Mouse (Mus musculus): ENCODE measurements around the gene Tmem131l. TPM values are rescaled to one million over a fixed set of nuclear protein-coding genes. Genes with fewer than 3 reads are reported as not detected.
A peak's percentile ranks its signal among the peaks of the same experiment; 100 is the strongest.
"Not testable (repeated sequence)": the region's sequence is repeated elsewhere in the genome, so short reads cannot be mapped to it uniquely, and the experiment has no call there.

Gene Tmem131l
- total RNA-seq, 2 experiments from 2014 or later, result 34.6 to 40.3 TPM

DNA sequence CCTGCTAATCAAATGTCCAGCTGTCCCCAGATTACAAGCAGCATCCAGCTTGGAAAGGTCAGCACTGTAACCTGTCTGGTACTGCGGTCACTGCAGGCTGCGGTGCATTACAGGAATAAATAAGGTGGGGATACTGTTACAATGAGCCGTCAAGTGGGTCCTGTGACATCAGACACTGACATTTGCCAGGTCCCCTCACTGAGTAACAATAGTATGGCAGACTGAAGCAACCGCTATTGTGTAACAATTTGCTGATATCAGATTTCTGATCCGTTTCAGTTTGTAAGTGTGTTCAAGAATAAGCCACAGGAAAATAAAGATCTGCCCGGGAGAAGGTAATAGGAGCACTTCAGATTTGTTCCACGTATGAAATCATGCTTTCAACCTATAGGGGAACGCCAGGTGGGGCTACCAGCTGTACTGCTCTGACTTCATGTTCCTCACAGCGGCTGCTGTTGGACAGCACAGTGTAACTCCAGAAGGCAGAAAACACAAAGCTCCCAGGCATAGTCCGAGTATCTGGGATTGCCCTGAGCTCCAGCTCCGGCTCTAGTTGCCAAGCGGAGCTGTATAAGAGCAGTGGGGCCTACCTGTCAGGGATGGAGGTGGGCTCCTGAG is 139.1 kb downstream of the Tmem131l start:
- DNase-seq (ENCODE audit: extremely low spot score in 1 of 2, low spot score in 2 of 2), result no peak
- intact Hi-C loops (cut with DNase I), result no loop called here

DNA sequence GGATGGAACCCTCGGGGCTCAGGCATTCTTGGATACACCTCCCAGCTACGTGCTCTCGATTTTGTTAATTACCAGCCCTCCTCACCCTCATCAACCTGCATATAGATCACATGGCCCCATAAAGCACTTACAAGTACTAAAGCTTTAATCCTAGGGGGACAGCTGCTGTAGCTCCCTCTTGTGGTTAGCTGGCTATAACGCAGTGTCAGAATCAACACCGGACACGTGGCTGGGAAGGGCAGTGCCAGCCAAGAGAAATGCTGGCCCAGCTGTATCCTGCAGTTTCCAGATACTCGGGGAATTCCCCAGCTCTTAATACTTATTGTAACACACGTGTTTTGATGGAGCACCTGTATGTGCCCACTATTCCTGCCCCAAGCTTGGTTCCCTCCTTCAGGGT is 140.4 kb downstream of the Tmem131l start:
- intact Hi-C loops (cut with DNase I), result loop anchor here (5.0 to 10.0 kb wide), 2 partner anchors 102 to 615 kb away; no protein-coding TSS in a partner anchor
- DNase-seq (ENCODE audit: extremely low spot score in 1 of 2, low spot score in 2 of 2), result peak in 1 of 2 experiments; percentile 65

DNA sequence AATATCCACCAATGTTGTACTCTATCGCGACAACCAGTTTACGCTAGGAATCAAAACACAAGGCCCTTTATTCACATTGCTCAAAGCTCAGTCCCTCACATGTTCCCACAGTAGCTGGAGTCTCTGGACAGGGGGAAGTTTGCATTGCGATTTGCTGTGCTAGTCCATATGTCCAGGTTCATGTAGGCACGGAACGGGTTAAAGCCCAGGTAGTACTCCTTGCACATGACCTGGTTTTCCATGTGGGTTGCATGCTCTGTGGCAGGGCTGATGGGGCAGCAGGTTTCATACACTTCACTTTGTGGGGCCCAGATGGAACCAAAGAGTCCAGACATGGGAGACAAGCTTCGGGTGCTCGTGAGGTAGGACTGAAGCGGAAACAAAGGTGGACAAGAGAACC is 141.7 kb downstream of the Tmem131l start:
- intact Hi-C loops (cut with DNase I), result loop anchor here (5.0 to 10.0 kb wide), 2 partner anchors 101 to 613 kb away; no protein-coding TSS in a partner anchor
- no peak for DNase-seq (ENCODE audit: extremely low spot score in 1 of 2, low spot score in 2 of 2)

DNA sequence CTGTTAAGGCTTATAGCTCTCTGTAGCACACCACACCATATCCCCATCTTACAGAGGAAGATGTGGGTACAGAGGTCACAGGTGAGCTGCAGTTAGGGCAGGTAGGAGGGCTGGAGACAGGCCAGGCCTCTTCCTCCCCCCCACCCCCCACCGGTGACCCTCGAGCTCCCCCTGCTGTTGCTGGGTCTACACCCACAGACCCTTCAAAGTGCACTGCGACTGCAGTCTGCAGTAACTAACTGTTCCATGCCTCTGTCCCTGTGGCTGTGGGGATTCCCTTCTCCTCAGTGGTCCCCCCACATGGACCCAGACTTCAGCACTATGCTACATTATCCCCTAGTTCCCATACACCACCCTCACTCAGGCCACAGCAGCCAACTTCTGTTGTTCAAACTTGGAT is 144.2 kb downstream of the Tmem131l start:
- DNase-seq (ENCODE audit: extremely low spot score in 1 of 2, low spot score in 2 of 2), result no peak
- intact Hi-C loops (cut with DNase I), result loop anchor here (5.0 to 10.0 kb wide), 2 partner anchors 99 to 611 kb away; no protein-coding TSS in a partner anchor

DNA sequence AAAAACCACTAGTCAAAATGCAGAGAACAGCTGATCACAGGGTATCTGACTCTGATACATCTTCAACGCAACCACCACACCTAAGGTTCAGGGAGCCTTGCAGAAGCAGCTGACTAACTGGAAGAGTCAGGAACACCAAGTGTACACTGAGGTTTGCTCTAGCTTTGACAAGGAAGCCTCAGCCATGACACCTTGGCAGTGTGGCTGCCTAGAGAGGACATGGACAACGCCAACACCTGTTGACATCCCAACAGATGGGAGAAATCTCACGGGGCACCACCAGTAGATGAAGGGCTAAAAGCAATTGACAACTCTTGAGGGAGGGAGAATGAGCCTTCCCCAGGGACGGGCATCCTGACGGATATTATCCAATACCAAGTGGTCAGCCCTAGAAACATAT is 144.9 kb downstream of the Tmem131l start:
- DNase-seq (ENCODE audit: extremely low spot score in 1 of 2, low spot score in 2 of 2), result no peak
- intact Hi-C loops (cut with DNase I), result loop anchor here (5.0 to 10.0 kb wide), 2 partner anchors 98 to 610 kb away; no protein-coding TSS in a partner anchor

DNA sequence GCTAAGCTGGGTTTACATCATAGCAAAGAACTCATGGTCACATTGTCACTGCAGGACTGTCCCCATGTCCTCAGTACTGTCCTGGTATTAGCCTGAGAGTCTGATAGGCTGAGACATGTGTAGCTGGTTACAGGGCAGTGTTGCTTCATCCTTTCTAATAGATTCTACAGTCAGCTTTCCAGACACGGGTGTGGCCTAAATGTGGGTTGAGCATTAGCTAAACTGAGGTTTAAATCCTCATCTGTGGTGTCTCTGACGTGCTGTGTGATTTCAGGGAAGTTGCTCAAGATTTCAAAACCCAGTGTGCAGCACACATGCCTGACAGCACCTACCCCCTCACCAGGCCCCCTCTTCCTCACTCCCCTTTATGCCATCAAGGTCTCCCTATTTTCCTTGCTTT is 154.8 kb downstream of the Tmem131l start:
- DNase-seq (ENCODE audit: extremely low spot score in 1 of 2, low spot score in 2 of 2), result no peak
- intact Hi-C loops (cut with DNase I), result no loop called here

DNA sequence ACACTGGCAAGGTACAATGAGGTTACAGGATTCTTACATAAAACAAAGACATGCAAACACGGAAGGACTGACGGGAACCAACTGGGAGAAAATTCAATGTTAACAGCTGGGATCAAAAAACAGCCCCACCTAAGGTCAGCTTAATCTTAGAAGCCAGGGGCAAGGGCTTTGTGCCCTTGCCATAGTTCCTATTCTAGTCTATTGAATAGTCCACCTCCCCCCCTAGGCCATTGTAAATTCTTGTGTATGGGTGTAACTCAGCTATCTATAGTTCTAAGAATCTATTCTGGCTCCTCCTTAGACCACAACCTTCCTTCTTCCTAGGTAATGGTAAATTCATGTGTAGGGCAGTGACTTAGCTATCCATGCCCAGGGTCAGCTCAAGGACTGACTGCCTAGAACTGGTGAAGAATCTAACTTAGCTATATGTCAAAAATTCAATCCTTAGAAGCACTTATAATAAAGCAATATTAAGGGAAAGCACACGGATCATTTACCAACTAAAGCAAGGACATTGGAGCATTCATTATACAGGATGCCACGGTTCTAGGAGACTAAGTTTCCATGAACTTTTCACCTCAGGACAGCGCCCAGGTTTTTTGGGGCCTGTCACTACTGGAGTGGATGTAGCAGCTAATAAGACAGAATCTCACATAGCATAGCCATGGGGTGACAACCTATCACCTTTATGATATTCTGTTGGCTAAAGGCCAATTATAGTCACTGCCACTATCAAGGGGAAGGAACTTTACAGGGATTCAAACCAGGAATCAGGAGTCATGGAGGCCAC is 160.5 kb downstream of the Tmem131l start:
- DNase-seq (ENCODE audit: extremely low spot score in 1 of 2, low spot score in 2 of 2); intact Hi-C loops (cut with DNase I): not testable (repeated sequence)

DNA sequence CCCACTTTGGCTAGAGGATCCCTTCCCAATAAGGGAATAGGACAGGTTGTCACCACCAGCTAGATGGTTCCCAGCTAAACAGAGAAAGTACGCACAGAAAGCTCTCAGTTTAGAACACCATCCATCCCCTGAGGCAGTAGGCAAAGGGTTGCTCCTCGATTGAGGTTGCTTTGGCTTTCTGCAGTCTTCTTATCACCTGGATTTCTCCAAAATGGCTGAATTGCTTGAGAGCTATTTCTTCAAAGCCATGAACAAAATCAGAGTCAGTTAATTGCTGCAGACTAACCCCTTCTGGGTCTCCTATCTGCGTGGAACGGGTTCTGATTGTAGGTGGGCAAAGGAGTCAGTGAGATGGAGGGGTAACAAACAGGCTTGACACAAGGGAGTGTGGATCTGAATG is 161.2 kb downstream of the Tmem131l start:
- intact Hi-C loops (cut with DNase I), result no loop called here
- no peak for DNase-seq (ENCODE audit: extremely low spot score in 1 of 2, low spot score in 2 of 2)

DNA sequence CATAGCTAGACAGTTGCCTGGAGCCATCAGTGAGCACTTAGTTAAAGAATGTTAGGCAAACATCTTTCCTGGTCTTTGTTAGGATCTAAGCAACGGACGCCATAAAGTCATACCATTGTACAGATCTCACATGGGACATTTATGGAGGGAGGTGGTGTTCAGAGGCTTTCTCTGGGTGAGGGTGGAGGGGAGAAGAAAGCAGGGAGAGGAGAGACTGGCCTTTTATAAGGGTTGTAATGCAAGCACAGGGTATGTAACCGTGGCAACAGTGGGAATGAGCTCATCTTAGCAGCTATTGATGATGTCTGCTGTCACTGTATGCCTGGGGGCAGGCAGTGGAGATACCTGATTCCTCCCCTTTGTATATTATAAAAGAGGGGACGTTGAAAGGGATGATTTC is 163.7 kb downstream of the Tmem131l start:
- intact Hi-C loops (cut with DNase I), result no loop called here
- no peak for DNase-seq (ENCODE audit: extremely low spot score in 1 of 2, low spot score in 2 of 2)

DNA sequence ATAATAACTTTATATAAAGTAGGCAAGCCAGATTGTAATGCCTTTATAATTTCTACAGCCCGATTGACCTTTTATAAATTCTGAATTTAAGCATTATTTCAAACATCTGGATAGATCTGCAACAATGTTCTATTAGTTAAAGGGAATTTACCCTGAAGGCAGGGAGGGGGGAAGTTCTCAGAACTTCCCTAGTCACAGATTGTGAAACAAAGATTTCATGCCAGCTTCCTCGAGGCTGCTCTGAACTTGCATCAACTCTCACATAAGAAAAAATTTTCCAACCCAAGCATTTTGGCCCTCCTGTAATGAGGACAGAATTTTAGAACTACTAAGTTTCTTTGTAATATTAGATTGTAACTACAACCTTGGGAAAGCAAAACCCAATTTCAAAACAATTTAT is 164.9 kb downstream of the Tmem131l start:
- DNase-seq (ENCODE audit: extremely low spot score in 1 of 2, low spot score in 2 of 2); intact Hi-C loops (cut with DNase I): not testable (repeated sequence)

DNA sequence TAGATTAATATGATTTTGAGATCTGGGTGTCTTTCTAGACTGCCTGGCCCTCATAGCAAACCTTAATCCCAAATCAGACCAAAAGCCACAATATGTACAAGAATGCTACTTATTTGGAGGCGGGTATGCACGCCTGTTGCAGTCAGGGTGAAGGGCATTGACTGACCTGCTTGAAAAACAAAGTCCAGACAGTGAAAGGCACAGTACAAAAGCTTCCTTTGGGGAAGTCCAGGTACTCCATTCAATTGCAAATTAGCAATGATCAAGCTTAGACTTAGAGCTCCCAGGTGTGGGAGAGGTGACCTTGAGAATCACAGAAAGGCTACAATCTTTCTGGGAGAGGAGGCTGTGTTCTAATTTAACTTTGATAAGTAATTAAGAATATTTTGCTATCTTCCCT is 167.1 kb downstream of the Tmem131l start:
- DNase-seq (ENCODE audit: extremely low spot score in 1 of 2, low spot score in 2 of 2); intact Hi-C loops (cut with DNase I): not testable (repeated sequence)

DNA sequence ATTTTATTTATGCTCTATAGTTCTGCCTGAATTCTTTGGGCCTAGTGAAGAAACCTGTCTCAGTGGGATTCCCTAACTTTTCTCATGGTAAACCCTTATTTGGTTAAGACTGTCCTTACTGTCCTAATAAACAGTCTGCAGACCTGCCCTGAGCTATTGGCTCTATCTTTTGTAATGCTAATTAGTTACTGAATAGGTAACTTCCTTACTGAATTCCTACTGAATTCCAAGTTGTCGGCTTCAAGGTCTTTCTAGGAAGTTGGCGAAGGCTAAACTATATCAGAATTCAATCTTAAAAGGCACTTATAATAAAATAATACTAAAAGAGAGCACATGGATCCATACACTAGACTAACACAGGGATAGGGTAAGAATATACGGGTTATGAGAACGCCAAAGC is 168.0 kb downstream of the Tmem131l start:
- DNase-seq (ENCODE audit: extremely low spot score in 1 of 2, low spot score in 2 of 2), result not testable (repeated sequence)

DNA sequence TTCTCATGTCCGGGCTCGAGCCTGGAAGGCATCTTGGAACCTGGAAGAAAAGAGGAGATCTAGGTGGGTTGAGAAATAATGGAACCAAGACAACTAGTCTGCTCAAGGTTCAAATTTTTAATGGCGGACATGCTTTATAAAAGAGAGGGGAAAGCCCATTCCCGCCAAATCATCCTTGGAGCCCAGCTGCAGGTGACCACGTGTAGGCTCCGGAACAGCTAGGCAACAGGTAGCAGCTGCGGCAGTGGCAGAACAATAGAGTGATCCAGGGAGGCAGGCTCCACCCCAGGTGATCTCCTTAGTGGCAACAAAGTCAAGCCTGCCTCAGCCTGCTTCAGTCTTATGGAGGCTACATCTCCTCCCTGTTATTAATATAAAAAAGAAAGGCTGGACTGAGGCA is 168.4 kb downstream of the Tmem131l start:
- DNase-seq (ENCODE audit: extremely low spot score in 1 of 2, low spot score in 2 of 2); intact Hi-C loops (cut with DNase I): not testable (repeated sequence)

More for the DNA sequence above, 168.0 kb downstream of the Tmem131l start:
- intact Hi-C loops (cut with DNase I), result not testable (repeated sequence)

DNA sequence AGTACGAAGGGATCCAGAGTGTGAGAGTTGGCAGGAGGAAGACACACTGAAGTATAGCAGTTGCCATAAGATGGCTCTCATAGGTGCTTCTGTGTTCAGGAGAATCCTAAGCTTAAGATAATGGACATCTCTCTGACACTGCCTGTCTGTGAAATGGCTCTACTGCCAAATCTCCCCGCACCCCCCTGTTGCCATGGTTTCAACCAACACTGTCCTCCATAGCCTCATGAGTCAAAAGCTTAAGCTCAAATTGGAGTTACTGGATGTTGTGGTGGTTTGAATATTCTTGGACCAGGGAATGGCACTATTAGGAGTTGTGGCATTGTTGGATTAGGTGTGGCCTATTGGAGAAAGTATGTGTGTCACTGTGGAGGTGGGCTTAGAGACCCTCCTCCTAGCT is 170.2 kb downstream of the Tmem131l start:
- intact Hi-C loops (cut with DNase I), result no loop called here
- DNase-seq (ENCODE audit: extremely low spot score in 1 of 2, low spot score in 2 of 2), result no peak

DNA sequence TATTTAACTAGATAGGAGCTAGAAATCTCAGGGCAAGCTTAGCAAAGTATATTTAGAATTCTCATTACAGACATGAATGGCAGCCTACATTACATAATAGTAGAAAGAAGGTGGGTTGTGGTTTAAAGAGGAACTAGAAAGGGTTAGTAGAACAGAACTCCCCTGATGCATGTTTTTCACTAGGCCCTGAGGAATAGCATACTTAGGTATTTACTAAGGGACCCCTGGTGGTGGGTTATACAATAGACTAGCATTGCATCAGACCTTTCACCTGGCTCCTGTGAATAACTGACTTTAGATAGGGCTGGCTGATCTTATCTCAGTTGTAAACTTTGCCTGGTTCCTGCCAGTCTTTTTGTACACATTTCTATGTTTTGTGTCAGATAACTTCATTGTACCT is 172.9 kb downstream of the Tmem131l start:
- DNase-seq (ENCODE audit: extremely low spot score in 1 of 2, low spot score in 2 of 2); intact Hi-C loops (cut with DNase I): not testable (repeated sequence)

DNA sequence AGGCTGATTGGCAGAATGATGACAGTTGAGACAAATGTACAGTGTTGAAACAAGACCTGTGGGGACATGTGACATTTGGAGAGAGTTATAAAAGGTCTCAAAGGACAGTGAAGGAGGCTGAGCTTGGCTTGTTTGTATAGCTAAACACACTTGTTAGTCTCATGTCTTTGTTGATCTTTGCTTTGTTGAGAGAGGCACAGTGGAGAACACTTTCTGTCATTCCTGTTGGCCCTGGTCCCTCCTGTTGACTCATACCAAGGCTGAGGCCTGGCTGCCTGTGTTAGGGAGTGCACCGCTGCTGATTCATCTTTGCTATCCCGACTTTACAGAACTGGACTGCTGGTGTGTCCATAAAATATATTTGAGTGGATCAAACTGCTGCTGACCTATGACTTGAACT is 174.8 kb downstream of the Tmem131l start:
- DNase-seq (ENCODE audit: extremely low spot score in 1 of 2, low spot score in 2 of 2), result no peak
- intact Hi-C loops (cut with DNase I), result no loop called here

DNA sequence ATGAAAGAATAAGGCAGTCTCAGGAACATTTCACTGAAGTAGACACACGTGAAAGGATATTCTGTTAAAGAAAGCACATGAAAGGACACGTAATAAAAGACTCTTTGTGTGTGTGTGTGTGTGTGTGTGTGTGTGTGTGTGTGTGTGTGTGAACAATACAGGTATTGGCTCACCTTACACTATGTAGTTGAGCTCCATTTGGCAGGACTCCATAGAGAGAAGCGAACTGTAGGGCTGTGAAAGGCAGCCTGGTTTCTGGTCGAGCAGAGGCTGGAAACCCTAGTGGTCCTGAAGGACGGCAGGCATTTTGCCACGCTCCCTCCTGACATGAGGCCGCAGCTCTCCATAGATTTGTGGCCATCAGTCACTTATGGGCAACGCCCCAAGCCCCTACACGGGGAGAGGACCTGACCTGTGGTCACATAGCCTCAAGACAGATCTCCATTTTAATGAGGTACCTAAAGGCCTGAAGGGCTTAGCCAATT is 175.9 kb downstream of the Tmem131l start:
- DNase-seq (ENCODE audit: extremely low spot score in 1 of 2, low spot score in 2 of 2), result no peak
- intact Hi-C loops (cut with DNase I), result no loop called here

DNA sequence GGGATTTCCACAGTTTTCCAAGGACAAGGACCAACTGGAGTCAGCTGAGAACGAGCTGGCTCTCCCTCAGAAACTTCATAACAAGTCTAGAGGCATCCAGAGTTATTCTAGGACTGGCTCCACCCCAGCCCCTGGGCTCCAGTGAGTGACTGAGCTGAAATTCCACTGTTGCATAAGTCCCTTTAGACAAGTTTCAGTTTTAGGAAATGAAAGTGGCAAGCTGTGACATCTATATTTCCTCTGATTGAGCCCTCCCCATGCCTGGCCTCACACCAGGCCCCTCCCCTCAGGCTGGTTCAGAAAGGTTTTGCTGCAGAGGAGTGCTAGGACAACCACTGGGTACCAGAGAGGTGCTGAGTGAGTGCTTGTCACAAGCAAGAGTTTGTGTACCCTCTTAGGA is 177.0 kb downstream of the Tmem131l start:
- DNase-seq (ENCODE audit: extremely low spot score in 1 of 2, low spot score in 2 of 2), result peak; percentile 40 to 59
- intact Hi-C loops (cut with DNase I), result no loop called here

DNA sequence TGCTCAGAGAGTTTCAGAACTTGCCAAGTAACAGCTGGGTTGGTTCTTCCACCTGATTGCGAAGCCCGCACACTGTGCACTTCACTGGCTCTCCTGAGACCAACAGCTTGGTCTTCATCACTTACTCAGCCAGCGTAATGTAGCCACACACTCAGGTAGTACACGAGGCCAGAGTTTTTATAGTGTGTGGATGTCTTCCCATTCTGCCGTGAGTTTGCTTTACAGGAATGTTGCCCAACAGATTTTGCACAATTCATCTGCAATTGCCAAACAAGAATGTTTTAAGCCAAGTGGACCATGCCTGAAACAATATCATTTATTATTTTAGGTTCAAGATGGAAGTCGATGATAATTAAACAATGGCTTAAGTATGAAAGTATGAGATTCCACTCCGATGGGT is 180.4 kb downstream of the Tmem131l start:
- no peak for DNase-seq (ENCODE audit: extremely low spot score in 1 of 2, low spot score in 2 of 2)
- intact Hi-C loops (cut with DNase I), result no loop called here

DNA sequence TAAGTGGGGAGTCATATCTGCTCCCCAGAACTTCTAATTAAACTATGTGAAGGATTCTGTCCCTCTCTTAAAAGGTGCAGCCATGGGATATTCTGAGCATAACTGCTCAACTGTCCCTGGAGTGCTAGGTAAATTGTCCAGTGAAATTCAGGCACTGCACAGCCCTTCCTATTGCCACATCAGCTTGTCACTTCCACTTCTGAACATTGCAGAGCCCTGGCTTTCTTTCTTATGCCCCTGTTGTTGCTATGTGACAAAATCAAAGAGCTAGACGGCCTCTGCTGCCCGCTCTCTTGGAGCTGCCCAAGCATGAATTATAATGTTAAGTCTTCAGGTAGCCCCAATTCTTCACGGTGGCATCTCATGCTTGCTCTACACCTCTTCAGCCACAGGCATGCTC is 180.9 kb downstream of the Tmem131l start:
- no peak for DNase-seq (ENCODE audit: extremely low spot score in 1 of 2, low spot score in 2 of 2)

More for the DNA sequence above, 180.9 kb downstream of the Tmem131l start:
- intact Hi-C loops (cut with DNase I), result no loop called here
